Mouse (Mus musculus): ENCODE measurements around the gene Sbk1.

Sbk1 gene

DNA sequence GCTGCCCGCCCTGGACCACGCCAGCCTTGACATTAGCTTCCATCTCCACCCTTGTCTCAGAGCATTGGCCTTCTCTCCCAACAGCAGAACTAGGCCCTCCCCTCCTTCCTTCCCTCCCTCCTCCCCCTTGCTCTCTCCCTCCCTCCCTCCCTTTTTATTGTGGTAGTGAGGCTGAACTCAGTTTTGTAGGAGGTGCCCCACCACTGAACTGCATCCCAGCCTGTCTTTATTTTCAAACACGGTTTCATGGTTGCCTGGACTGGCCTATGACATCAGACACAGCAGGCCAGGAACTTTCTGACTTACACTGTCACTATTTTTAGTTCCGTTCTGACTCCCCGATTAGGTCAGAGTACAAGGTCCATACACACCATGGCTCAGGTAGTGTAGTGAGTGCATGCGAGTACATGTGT, 67.8 kb downstream of the Sbk1 start:
- DNase-seq, result no peak

DNA sequence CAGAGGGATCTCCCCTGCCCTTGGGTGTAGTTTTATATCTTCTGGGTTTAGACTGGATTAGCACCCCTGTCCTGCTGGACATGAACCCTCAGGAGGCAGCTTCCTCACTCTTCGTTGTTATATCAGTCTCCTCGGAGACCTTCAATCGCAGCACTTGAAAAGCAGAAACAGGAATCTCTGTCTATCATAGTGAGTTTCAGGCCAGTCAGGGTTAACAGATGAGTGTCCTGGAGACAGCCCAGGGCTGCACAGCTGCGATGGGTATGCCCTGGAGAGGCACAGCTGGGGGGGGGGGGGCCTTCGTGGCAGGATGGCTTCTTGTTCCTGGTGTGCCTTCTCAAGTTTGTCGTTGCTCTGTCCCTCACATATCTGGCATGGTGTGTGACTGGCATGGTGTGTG, 68.5 kb downstream of the Sbk1 start:
- no peak for DNase-seq
